Mouse (Mus musculus) gastrocnemius, adult 8-10 months (tissue): ENCODE data around the gene Gm8439. TPM values are rescaled to one million over a fixed set of nuclear protein-coding genes. Genes with fewer than 3 reads are reported as not detected.
A peak's percentile ranks its signal among the peaks of the same experiment; 100 is the strongest.
"Not testable (repeated sequence)": the region's sequence is repeated elsewhere in the genome, so short reads cannot be mapped to it uniquely, and the experiment has no call there.

ENCODE experiments used
- DNase-seq, 2 experiments: peaks; one replicate each; pipeline ENCODE4 v3.0.0; 2022; ENCODE audit warnings: low spot score in 2 of 2
- total RNA-seq, 4 experiments: library from RNA; stranded (reverse); gene quantifications; 2 replicates each; pipeline ENCODE4 v1.2.4; 2022

The Gm8439 gene
- not detected for total RNA-seq

DNA sequence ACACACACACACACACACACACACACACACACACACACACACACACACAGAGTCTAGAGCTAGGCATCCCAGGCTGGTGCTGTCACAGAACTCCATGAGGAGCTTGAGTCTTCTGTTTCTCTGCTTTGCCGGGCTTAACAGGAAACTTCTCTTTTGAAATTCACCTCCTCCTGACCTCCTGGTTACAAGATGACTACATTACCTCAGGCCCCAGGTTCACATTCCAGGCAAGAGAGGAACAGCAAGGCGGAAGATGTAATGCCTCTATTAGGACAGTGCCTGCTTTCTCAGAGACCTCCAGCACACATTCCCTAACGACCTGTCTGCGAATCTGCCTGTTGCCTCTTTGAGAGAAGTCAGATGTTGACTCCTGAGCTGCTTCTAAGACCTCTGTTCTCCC, at the start of gene Gm8439:
Gene Gm8439 (plus strand): TSS at position 301 of the 400 bp plus-strand sequence.
- DNase-seq, result no peak

DNA sequence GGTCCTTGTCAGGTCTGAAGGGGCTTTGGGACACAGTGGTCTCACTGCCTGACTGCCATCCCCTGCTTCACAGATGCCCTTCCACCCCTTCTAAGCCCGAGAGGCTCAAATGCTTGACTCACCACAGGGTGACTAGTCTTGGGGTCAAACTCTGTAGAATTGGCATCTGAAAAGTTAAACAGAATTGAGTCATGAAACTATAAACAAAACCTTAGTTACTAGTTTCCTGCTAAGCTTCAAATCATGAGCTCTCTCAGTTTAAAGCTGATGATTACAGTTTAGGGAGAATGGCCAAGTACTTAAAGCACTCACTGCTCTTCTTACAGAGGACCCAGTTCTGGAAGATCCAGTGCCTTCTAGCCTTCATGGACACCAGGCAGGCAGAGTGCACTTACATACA, 43.6 kb upstream of the Gm8439 start:
- DNase-seq, result no peak

DNA sequence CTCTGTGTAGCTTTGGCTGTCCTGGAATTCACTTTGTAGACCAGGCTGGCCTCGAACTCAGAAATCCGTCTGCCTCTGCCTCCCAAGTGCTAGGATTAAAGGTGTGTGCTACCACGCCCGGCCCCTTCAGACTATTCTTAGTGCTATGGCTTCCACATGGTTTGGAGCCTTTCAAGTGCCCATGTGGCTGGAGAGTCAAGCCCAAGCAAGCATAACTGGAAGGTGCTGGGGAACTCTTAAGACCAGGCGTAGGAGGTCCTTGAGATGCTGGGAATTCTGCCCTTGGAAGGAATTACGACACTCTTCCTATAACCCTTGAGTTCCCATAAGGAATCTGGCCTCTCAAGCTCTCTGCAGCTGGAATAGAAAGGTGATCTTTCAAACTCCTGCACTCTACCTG, 32.0 kb upstream of the Gm8439 start:
- no peak for DNase-seq

DNA sequence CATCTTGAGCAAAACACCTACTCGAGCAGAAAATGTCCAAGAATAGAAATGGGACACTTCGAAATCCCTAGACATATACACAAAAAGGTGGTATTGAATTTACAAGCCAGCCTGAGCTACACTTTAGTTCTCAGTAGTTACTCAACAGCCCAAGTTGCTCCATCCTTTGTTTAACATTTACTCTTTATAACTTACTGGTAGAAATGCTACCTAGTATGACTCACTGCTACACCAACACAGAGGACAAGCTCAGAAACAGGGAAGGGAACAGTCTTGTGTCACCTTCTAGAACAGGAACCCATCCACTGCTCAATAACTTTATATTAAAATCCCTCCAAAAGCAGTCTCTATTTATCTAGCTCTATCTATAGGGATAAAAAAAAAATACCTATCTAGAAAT, 22.8 kb upstream of the Gm8439 start:
- DNase-seq, result no peak

DNA sequence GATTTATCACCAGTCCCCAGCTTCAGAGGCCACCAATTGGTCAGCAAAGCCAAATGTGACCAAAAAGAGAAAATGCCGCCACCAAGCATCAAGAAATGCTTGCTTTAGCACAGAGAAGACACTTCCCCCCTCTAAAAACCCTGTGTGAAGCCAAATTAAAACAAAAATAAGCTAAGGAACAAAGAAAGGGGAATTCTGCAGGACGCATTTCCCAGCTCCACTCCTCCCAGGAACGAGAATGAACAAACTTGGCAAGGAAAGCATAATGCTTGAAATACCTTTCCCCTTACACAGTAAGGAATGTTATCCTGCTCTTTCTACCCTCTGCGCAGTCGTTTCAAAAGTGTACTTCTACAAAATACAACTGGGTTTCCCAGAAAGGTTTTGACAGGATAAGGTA, 20.5 kb upstream of the Gm8439 start:
- DNase-seq, result no peak

DNA sequence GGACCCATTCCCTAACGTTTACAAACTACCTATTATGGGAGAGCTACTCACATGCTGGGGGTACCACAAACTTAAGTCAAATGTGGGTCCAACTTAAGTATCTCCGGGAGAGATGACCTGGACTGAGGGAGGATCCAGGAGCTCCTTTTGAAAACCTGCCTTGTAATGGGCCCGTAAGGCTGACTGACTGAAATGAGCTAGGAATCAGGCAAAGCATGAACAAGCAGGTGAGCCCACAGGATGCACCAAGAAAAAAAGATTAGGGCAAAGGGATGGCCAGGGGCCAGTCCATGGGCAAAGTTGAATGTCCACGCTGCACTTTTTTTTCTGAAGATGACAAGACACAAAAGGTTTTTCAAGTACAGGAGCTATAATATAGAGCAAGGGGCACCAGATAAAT, 19.5 kb upstream of the Gm8439 start:
- DNase-seq, result no peak

DNA sequence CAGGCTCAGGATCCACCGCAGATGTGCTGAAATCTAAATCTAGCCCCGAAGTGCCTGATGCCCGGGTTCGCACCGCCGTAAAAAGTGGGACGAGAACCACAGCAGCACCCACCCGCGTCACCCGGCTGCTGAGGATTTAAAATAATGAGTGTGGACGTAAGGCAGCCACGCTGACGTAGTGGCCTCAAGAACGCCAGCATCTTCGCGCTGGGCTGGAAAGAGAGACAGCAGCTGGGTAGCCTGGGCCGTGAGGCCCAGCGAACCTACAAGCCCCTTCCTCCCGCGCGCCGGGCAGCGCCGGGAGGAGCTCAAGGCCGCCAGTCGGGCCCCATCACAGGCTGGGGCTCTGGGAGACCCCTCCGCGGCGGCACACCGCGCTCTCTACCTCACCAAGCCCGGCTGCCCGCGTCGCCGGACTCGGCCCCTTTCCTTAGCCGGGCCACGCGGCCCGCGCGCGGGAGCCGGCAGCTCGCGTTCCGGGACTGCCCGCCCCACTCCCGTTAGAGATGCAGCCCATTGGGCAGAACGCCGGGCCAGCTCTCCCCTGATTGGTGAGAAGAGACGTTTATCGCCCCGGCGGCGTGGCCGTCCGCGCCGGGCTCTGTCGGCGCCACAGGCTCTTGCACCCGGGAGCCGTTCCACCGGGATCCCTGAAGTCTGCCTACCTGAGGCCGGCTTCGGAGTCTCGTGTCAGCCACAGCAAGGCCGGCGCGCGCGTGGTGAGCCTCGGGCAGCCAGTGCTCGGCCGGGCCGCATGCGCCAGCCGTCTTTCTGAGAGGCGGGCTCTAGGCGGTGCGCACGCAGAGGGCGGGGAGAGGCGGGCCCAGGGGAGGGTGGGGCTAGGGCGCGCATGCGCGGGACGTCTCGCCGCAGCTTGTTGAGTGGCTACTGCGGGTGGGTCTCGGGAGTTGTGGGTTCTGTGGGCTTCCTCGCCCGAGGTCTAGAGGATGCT, 18.8 kb upstream of the Gm8439 start, which contains the start of gene Ctps:
Gene Ctps (minus strand): TSS at position 791 of the 952 bp plus-strand sequence.
- DNase-seq, result peak; percentile 92

DNA sequence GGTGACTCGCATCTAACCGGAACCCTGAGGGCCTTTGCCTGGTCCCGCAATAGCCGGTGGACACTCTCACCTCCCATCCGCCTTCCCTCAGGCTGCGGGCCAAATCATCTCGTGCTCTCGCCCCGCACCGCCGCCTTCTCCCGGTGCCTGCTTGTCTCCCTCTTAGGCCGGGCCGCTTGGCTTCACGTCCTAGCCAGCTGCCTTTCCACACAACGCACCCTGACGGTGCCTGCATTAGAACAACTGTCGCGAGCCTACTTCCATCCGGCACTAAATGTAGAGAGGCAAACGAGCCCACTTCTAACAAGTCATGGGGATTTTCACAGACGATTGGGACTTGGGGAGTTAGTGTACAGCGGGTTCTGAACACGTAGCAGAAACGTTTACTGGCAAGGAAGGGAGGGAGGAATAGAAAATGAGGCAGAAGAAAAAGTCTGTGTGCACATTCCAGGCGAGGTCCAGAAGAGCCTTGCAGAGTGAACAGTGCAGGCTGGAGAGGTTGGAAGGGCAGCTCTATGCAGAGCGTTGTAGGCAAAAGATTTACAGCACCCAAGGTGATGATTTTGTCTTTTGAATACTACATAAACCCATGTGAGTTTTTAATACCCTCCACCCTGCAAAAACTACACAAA, 18.0 kb upstream of the Gm8439 start:
- no peak for DNase-seq

DNA sequence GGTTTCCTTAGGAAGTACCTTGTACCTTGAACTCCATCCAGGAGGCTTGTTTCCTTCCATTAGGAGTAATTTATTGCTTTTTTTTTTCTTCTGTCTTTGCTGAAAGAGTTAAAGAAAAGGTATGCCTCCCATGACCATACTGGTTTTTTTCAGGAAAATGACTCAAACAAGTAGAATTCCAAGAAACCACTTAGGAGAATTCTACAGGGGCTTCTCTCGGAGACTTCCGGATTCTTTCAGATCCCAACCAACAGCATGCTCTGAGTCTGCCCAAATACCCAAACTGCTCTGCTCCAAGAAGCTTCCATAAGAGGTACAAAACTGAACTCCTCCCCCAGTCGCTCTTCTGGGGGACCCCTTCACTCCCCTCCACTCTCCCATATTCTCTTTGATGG, 17.5 kb upstream of the Gm8439 start:
- DNase-seq, result no peak

DNA sequence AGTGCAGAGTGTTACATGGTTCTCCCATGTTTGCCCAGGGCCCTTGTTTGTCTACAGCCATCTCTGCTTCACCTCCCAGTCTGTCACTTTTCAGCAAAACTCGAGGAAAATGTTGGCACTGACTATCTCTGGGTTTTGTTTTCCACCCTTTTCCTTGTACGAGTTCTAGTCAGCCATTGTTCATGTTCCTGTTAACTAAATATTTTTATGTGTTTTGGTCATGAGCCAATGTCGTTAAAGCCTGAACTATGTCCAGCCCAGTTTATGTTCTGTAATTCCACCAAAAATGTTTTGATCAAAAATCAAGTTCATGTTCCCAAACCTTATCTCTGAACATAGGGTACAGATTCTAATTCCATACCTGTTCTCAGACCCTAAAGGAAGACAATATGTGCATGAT, 16.9 kb upstream of the Gm8439 start:
- DNase-seq, result no peak

DNA sequence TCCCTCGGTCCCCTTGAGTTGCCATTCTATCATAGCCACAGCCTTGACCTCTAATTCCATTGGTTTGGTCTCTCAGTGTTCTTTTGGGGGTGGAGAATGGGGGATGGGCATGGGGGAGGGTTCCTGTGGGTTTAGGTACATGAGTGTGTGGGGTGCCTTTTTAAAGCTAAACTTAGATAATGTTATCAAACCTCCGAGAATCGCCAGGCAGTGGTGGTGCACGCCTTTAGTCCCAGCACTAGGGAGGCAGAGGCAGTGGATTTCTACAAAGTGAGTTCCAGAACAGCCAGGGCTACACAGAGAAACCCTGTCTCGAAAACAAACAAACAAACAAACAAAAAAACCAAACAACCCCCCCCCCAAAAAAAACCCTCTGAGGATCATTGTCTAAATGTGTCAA, 7.7 kb upstream of the Gm8439 start:
- DNase-seq, result no peak

DNA sequence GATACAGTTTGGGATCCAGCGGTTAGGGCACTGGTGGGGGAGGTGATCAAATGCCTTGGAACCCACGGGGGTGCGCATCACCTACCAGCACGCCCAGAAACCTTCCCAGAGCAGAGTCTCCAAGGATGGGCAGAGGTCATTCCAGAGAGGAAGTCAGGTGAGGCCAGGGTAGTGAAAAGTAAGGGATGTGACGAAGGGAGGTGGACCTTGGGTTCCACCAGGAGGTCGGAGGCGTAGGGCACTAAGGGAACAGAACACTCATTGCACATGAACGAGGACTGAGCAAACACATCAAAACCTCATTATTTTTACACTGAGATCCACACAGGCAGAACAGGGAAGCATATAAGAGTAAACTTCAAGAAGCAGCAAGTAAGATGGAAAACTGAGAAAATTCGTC, 6.8 kb upstream of the Gm8439 start:
- no peak for DNase-seq

DNA sequence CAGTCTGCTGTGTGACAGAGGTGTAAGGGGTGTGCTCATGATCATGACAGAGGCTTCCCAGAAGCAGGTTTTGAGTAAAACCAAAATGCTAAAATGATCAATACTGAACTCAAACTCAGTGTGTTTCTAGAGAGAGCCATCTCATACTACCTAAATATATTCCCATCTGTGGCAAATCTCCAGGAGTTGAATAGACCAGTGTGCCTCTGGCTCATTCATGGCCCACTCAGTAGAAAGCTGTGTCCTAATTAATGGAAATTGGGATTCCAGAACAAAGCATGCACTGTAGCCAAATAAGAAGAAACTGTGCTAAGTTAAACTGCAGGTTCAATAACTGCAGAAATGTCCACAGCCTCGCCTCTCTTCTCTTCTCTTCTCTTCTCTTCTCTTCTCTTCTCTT, 1.6 kb upstream of the Gm8439 start:
- no peak for DNase-seq

DNA sequence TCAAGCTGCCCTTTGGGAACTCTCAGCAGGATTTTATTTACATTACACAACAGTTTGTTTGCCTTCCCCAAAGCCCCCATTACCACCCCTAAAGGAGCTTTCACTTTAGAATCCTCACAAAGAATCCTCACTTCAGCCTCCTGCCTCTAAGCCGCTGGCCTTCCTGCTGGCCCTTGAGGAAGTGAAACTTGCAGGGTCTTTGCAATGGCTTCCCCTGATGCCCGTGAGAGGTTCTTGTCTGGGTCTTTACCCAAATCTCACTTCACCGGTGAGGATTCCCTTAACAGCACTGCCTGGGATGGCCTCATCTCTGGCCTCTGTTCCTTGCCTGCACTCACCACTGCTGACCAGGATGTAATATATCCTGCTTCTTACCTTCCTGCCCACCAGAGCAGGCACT, 525 bp downstream of the Gm8439 start:
- DNase-seq, result no peak

DNA sequence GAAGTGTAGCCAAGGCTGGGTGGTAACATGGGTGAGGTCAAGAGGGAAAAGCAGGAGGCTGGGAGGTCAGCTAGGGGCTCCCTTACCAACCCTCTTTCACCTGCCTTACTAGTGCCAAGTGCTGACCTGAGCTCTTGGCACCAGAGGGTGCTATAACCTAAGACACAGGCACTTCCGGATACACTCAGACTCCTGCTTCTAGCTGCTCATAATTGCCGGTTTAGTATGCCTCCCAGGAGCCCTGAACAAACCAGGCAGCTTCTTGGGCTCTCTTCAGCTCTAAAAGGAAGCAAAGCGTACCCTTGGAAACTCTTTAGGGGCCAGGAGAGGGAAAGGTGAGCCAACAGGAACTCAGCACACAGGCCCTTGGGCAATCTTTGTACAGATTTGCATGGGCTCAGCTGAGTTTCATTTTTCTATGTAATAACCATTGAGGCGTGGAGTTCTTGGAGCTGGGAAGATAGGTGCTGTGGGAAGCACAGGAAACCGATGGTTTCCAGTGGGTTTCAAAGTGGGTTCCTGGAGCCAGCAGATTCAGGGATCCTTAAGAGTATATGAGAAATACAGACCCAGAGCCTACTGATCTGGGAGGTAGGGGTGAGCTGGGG, 1.4 kb downstream of the Gm8439 start:
- DNase-seq, result peak in 1 of 2 experiments; percentile 45

DNA sequence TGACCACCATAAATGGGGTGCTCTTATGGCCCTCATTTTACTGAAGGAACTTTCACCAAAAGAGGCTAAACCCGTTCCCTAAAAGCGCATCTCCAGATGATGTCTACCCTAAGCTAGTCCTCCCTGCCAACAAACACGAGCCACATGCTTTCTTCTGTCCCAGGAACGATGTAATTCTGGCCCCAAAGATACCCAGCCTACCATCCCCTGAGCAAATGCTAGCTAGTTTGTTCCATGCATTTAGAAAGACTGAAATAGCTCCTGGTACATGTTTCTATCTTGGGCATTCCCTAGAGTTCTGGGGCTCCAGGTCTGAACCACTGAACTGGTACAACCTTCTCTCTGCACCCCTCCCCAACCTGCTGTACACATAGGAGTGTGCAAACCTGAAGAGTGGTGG, 2.4 kb downstream of the Gm8439 start:
- DNase-seq, result no peak

DNA sequence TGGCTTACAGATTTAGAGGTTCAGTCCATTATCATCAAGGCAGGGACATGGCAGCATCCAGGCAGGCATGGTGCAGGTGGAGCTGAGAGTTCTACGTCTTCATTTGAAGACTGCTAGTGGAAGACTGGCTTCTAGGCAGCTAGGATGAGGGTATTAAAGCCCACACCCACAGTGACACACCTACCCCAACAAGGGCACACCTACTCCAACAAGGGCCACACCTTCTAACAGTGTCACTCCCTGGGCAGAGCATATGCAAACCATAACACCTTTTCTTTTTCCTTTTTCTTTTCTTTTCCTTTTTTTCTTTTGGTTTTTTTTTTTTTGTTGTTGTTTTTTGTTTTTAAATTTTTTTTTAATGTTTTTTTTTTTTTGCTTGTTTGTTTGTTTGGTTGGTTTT, 7.7 kb downstream of the Gm8439 start:
- DNase-seq, result not testable (repeated sequence)

DNA sequence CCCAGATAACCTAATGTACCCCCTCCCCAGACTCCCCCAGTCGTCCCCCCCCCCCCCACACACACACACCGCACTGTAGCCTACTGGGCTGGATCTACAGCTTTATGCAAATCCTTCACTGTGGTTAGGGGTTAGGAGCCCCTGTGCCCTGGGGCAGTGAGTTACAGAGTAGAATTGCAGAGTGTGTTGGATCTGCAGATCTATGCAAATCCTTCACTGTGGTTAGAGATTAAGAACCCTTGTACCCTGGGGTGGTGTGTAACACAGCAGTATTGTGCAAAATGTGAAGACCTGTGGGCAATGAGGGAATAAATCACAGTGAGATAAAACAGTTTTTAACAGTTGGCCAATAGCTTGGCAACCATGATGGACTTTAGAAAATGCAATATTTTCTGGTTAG, 10.4 kb downstream of the Gm8439 start:
- no peak for DNase-seq

DNA sequence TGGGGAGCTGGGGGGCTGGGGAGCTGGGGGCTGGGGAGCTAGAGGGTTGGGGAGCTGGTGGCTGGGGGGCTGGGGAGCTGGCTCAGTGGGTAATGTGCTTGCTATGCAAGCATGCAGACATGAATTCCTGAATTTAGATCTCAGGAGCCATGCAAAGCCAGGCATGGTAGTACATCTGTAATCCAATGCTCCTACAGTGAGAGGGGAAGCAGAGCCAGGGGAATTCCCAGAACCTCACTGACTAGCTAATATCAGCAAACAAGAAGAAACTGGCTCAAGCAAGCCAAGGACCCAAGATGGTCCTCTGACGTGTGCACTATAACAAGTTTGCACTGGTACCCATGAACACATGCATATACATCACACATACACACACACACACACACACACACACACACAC, 13.2 kb downstream of the Gm8439 start:
- no peak for DNase-seq

DNA sequence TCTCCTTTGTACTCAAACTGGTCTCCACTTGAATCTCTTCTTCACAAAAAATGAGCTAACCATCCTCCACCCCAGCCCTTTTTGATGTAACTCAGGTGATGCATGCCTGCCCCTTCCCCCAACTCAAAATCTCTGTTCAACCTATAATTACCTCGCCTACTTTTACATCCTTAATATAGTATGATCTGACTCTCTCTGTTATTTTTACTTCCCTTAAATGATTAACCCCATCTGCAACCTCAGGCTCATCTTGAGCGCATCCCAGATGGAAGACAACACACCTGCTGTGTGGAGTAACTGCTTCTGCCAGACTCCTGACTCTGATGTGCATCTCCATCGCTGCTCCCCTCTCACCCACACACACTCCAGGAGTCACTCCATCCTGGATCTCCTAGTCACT, 14.1 kb downstream of the Gm8439 start:
- no peak for DNase-seq

DNA sequence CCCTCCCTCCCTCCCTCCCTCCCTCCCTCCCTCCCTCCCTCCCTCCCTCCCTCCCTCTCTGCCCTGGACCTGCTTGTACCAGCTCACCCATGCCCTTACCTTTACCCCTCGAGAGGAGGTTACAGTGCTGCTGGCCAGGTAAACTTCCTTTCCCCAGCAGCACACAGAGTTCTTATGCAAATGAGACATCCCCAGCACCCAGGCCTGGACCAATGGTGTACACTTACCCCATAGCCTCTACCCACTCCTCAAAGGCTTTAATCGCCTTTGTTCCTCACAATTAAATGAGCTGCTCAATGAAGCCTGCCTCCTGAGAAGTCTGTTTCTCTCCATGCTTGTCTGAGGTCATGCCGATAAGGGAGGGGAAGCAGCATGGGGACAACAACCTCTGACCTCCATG, 18.4 kb downstream of the Gm8439 start:
- no peak for DNase-seq

DNA sequence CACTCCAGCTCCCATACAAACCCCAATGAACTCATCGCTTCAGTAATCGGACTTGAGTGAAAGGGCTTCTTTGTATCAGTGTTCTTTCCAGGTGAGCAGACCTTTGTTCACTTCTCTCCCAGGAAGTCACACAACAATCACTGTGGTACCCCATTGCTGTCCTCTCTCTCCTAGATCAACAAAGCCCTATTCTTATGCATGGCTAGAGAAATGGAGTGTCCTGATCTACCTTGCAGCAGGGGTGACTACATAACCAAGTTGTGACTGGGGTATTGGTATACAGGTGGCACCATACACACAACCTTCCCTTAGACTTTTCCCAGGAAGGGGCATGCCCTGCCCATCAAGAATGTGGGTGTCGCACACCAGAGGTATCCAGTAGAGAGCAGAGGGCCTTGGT, 22.5 kb downstream of the Gm8439 start:
- DNase-seq, result no peak
